Mouse (Mus musculus): ENCODE measurements around the gene Uqcc2. TPM values are rescaled to one million over a fixed set of nuclear protein-coding genes. Genes with fewer than 3 reads are reported as not detected.

The Uqcc2 gene
- polyA plus RNA-seq, 1 experiment from 2014 or later: 283 TPM

DNA sequence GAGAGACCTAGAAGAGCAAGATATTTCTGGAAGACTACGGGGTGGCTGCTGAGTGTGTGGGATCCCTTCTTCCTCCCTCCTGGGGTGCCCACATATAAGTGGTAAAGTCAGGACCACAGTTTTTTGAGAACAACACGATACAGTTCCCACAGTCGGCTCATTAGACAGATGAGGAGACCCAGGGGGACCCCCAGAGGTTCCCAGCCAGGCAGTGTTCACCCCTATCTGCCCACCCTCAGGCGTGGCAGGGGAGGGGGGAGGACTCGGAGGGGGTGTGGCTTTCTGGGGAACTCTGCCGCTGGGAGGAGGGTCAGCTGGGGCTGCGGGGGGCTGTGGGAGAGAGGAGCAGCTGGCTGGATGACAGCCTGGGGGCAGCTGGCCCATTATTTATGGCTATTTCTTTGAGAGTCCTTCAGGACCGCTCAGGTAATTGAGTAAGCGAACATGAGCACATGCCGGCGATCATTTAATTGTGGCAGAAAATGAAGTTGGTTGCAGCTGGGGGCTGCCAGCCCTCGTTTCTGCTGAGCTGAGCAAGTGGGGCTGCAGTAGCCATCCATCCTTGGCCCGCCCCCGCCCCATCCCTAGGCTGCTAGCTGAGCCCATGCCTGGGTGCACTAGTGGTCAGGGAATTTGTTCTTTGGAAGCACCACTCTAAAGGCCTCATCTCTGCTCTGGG, 41.6 kb upstream of the Uqcc2 start:
- H3K9me3 ChIP-seq (replicated peaks; ENCODE audit: control insufficient read depth, low read length): no peaks in the 10 kb centered on the region; the same call in 1 of the 2 replicates
- H3K4me1 ChIP-seq (ENCODE audit: control insufficient read depth, insufficient read depth, low read length): no peaks in the 10 kb centered on the region
- H3K27me3 ChIP-seq (ENCODE audit: control insufficient read depth, insufficient read depth, low read length): no peaks in the 10 kb centered on the region
- no peak for ATAC-seq (replicated peaks; ENCODE audit: extremely low read depth, insufficient read depth, low FRiP score)
- H3K27ac ChIP-seq (ENCODE audit: low read length): no peak overlapping the region
- H3K9ac ChIP-seq (ENCODE audit: low read length): no peak overlapping the region
- H3K36me3 ChIP-seq (ENCODE audit: control insufficient read depth, insufficient read depth): no peaks in the 10 kb centered on the region
- H3K4me2 ChIP-seq (ENCODE audit: low read depth, low read length): no peak overlapping the region
- WGBS: 46% methylated on average over 14 of the region's 14 CpGs
- no peak overlapping the region for H3K4me3 ChIP-seq (ENCODE audit: low read length)

DNA sequence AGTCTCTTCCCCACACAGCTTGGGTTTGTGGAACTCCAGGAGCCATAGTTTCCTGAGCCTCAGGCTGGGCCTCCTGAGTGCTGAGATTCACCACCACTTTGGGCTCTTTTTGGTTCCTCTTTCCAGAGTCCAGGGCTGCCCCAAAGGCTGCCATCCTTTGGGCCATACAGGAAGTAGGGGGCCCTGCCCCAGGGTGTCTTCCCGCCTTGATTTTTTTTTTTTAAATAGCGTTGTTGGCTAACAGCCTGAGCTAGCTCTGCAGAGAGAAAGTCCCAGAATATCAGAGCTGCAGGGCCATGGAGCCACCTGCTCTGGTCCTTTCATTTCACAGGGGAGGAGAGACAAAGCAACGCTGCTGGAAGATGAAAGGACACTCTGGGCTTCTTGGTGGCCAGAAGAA, 40.0 kb upstream of the Uqcc2 start:
- no peak overlapping the region for H3K4me2 ChIP-seq (ENCODE audit: low read depth, low read length)
- H3K4me3 ChIP-seq (ENCODE audit: low read length): no peak overlapping the region
- no peaks in the 10 kb centered on the region for H3K36me3 ChIP-seq (ENCODE audit: control insufficient read depth, insufficient read depth)
- H3K9me3 ChIP-seq (replicated peaks; ENCODE audit: control insufficient read depth, low read length): no peaks in the 10 kb centered on the region; the same call in 1 of the 2 replicates
- no peak overlapping the region for H3K27ac ChIP-seq (ENCODE audit: low read length)
- no peaks in the 10 kb centered on the region for H3K27me3 ChIP-seq (ENCODE audit: control insufficient read depth, insufficient read depth, low read length)
- 70% methylated on average over 3 of the region's 3 CpGs for WGBS
- no peaks in the 10 kb centered on the region for H3K4me1 ChIP-seq (ENCODE audit: control insufficient read depth, insufficient read depth, low read length)
- no peak overlapping the region for H3K9ac ChIP-seq (ENCODE audit: low read length)
- no peak for ATAC-seq (replicated peaks; ENCODE audit: extremely low read depth, insufficient read depth, low FRiP score)

DNA sequence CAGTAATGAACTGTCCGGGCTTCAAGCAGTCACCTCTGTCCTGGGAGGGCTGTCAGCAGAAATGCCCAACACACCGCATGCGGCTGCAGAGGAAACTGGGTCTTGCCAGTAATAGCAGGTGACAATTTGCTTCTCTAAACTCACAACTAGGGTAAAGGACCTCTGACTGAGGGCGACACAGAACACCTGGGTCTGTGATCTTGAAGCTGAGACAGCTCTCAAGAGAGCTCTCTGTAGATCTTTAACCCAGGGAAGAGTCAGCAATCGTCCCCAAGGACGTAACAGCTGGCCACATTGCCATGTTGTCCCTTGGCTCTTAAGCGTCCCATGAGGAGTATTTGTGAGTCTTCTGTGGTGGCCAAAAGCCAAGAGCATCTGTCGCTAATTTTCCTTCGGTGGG, 38.7 kb upstream of the Uqcc2 start:
- H3K27me3 ChIP-seq (ENCODE audit: control insufficient read depth, insufficient read depth, low read length): no peaks in the 10 kb centered on the region
- WGBS: 72% methylated on average over 9 of the region's 9 CpGs
- H3K36me3 ChIP-seq (ENCODE audit: control insufficient read depth, insufficient read depth): no peaks in the 10 kb centered on the region
- ATAC-seq (replicated peaks; ENCODE audit: extremely low read depth, insufficient read depth, low FRiP score): no peak
- no peak overlapping the region for H3K4me3 ChIP-seq (ENCODE audit: low read length)
- no peak overlapping the region for H3K27ac ChIP-seq (ENCODE audit: low read length)
- no peak overlapping the region for H3K9ac ChIP-seq (ENCODE audit: low read length)
- no peak overlapping the region for H3K4me2 ChIP-seq (ENCODE audit: low read depth, low read length)
- H3K9me3 ChIP-seq (replicated peaks; ENCODE audit: control insufficient read depth, low read length): no peaks in the 10 kb centered on the region
- H3K4me1 ChIP-seq (ENCODE audit: control insufficient read depth, insufficient read depth, low read length): no peaks in the 10 kb centered on the region

DNA sequence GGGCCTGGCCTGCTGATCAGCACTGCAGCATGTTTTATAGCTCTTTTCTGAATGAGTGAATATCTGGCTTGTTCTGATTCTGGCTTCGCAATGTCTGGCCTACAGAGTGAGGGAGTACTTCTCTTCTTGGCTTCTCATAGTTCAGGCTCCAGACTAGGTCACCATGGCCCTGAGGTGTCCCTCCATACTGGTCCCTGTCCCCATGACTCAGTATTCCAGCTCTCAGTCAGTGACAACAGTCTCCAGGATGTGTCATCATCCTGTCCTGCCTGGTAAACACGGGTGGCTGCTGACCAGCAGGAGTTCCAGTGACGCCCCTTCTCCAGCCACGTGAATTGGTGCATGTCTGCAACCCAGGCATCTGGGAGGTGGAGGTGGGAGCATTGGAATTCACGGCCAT, 37.4 kb upstream of the Uqcc2 start:
- WGBS: 68% methylated on average over 5 of the region's 5 CpGs

DNA sequence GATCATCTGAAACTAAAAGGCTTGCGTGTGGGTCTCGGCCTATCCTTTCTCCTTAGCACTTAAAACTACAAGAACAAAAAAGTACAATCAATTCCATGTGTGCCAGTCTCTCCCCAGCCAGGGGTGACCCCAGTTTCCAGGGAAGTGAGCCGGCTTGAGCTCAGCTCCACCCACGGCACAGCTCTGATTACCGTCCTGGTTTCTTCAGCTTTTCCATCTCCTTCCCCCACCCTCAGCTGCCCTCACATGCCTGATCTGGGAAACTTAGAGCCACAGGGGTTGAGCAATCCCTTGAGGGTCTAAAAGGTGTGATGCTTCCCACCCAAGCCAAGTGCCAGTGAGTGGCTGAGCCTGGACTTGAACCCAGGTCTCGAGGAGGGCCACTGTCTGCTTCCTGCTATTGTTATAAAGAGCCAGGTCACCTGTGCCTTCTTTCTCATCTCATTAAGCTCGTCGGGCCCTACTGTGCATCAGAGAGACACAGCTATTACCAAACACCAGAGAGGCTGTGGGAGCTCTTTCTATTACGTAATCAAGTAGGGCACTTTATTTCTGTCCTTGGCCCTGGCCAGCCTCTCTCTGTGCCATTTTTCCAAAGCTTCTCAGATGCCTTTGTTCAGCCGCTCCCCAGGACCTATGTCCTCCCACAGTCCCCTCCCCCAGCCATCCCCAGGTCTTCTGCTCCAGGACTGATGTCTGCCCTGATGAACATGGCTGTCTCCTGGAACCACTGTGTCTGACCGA, 36.4 kb upstream of the Uqcc2 start:
- no peaks in the 10 kb centered on the region for H3K9me3 ChIP-seq (replicated peaks; ENCODE audit: control insufficient read depth, low read length)

More for the DNA sequence above, 37.4 kb upstream of the Uqcc2 start:
- Histone ChIP-seq H3K9ac (ENCODE audit: low read length) (no peak overlapping the region), H3K36me3 (ENCODE audit: control insufficient read depth, insufficient read depth) (no peaks in the 10 kb centered on the region), H3K4me1 (ENCODE audit: control insufficient read depth, insufficient read depth, low read length) (no peaks in the 10 kb centered on the region), H3K4me2 (ENCODE audit: low read depth, low read length) (no peak overlapping the region), H3K27me3 (ENCODE audit: control insufficient read depth, insufficient read depth, low read length) (no peaks in the 10 kb centered on the region), H3K4me3 (ENCODE audit: low read length) (no peak overlapping the region), H3K27ac (ENCODE audit: low read length) (no peak overlapping the region), H3K9me3 (replicated peaks; ENCODE audit: control insufficient read depth, low read length) (no peaks in the 10 kb centered on the region)
- ATAC-seq (replicated peaks; ENCODE audit: extremely low read depth, insufficient read depth, low FRiP score): no peak

DNA sequence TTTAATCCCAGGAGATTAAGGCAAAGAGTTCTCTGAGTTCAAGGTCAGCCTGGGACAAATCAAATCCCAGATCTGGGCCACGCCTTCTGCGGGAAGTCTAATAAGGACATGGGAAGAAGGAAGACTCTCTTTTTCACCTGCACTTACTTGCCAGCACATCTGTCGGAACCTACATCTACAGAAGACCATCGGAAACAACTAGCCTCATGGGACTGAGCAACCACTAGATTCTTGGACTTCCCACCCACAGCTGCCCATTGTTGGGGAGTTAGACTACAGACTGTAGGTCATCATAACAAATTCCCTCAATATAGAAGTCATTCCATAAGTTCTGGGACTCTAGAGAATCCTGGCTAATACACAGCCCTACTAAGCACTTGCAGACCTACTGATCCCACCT, 34.9 kb upstream of the Uqcc2 start:
- Histone ChIP-seq H3K27ac (ENCODE audit: low read length) (no peak overlapping the region), H3K36me3 (ENCODE audit: control insufficient read depth, insufficient read depth) (no peaks in the 10 kb centered on the region), H3K4me1 (ENCODE audit: control insufficient read depth, insufficient read depth, low read length) (no peaks in the 10 kb centered on the region), H3K27me3 (ENCODE audit: control insufficient read depth, insufficient read depth, low read length) (no peaks in the 10 kb centered on the region), H3K9ac (ENCODE audit: low read length) (no peak overlapping the region), H3K4me2 (ENCODE audit: low read depth, low read length) (no peak overlapping the region), H3K4me3 (ENCODE audit: low read length) (no peak overlapping the region), H3K9me3 (replicated peaks; ENCODE audit: control insufficient read depth, low read length) (no peaks in the 10 kb centered on the region)
- no peak for ATAC-seq (replicated peaks; ENCODE audit: extremely low read depth, insufficient read depth, low FRiP score)
- WGBS: 88% methylated on average over 4 of the region's 4 CpGs

More for the DNA sequence above, 36.4 kb upstream of the Uqcc2 start:
- no peak overlapping the region for H3K4me2 ChIP-seq (ENCODE audit: low read depth, low read length)
- no peak overlapping the region for H3K4me3 ChIP-seq (ENCODE audit: low read length)
- H3K36me3 ChIP-seq (ENCODE audit: control insufficient read depth, insufficient read depth): no peaks in the 10 kb centered on the region
- no peak for ATAC-seq (replicated peaks; ENCODE audit: extremely low read depth, insufficient read depth, low FRiP score)
- H3K27me3 ChIP-seq (ENCODE audit: control insufficient read depth, insufficient read depth, low read length): no peaks in the 10 kb centered on the region
- no peak overlapping the region for H3K27ac ChIP-seq (ENCODE audit: low read length)
- H3K9ac ChIP-seq (ENCODE audit: low read length): no peak overlapping the region
- H3K4me1 ChIP-seq (ENCODE audit: control insufficient read depth, insufficient read depth, low read length): no peaks in the 10 kb centered on the region
- 72% methylated on average over 11 of the region's 11 CpGs for WGBS

DNA sequence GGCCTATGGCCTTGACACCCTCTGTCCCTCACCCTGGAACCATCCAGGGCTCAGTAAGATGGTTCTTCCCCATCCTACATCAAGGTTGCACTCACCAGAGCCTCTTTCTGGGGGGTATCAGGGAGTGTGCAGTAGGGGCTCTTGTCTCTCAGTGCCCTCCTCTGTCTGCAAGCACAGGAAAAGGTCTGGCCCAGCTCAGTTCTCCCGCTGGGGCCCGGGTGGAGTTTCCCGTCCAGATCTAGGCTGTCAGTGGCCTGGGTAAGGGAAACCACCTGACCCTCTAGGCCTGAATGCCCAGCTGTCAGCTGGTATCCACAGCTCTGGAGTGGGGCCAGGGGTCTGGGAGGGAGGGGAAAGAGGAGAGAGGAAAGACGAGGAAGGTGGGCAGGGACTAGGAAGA, 33.8 kb upstream of the Uqcc2 start, which contains the start of gene Ip6k3:
Ip6k3 (minus strand) TSS at position 251 of the 400 bp plus-strand sequence.
- Histone ChIP-seq H3K4me3 (ENCODE audit: low read length) (no peak within 1 kb of the TSS), H3K4me1 (ENCODE audit: control insufficient read depth, insufficient read depth, low read length) (no peaks in the 10 kb centered on the region), H3K27me3 (ENCODE audit: control insufficient read depth, insufficient read depth, low read length) (no peaks in the 10 kb centered on the region), H3K9ac (ENCODE audit: low read length) (no peak within 1 kb of the TSS), H3K27ac (ENCODE audit: low read length) (no peak within 1 kb of the TSS), H3K9me3 (replicated peaks; ENCODE audit: control insufficient read depth, low read length) (no peaks in the 10 kb centered on the region), H3K36me3 (ENCODE audit: control insufficient read depth, insufficient read depth) (no peaks in the 10 kb centered on the region), H3K4me2 (ENCODE audit: low read depth, low read length) (no peak within 1 kb of the TSS)
- 28% methylated on average over 4 of the region's 4 CpGs for WGBS
- peak; percentile 58; the same call in 1 of the 2 replicates for ATAC-seq (replicated peaks; ENCODE audit: extremely low read depth, insufficient read depth, low FRiP score)

DNA sequence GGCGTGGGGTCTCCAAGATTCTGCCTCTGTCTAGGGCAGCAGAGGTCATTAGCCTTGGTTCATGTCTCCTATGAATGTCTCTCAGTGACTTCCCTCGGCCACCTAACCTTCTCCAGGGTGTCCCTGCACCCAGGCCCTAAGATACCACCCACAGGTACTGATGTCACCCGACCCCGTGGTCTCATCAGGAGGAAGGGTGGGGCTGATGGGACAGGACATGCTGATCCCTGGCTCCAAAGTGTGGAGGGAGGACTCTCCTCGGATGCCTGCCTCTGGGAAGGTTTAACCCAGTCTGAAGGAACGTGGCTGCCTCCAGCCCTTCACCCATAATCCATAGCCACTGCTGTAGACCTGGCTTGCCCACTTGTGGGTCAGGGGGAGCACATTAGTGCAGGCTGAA, 33.2 kb upstream of the Uqcc2 start:
- Histone ChIP-seq H3K27me3 (ENCODE audit: control insufficient read depth, insufficient read depth, low read length) (no peaks in the 10 kb centered on the region), H3K4me3 (ENCODE audit: low read length) (no peak overlapping the region), H3K4me2 (ENCODE audit: low read depth, low read length) (no peak overlapping the region), H3K9ac (ENCODE audit: low read length) (no peak overlapping the region), H3K9me3 (replicated peaks; ENCODE audit: control insufficient read depth, low read length) (no peaks in the 10 kb centered on the region), H3K27ac (ENCODE audit: low read length) (no peak overlapping the region), H3K4me1 (ENCODE audit: control insufficient read depth, insufficient read depth, low read length) (no peaks in the 10 kb centered on the region), H3K36me3 (ENCODE audit: control insufficient read depth, insufficient read depth) (no peaks in the 10 kb centered on the region)
- ATAC-seq (replicated peaks; ENCODE audit: extremely low read depth, insufficient read depth, low FRiP score): no peak
- 74% methylated on average over 6 of the region's 6 CpGs for WGBS

DNA sequence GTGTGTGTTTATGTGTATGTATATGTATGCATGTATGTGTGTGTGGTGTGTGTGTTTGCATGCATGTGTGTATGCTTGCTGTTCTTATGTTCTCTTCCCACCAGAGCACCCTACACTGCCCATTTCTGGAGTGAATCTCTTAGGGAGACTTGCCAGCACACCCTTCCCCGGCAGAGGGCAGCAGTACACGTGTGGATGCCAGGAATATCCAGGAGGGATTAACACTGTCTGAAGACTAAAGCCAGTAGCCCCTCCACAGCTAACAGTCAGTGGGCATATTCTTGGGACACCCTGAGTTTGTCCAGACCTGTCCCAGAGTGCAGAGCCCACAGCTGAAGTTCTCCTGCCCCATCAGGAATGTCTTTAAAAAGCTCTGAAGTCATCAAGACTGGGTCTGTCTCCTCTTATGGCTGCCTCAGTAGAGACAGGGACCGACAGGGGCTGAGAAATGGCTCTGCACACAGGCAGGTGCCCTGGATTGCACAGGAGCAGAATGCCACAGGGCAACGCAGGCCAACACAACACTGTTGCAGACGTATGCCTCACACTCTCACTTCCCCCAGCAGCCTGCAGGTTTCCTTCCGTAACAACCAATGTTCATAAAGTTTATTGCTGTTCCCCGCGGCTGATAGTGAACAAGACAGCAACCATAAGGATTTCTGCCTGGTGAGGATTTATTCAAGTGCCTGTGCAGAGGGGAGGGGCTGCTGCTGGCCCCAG, 31.5 kb upstream of the Uqcc2 start:
- no peaks in the 10 kb centered on the region for H3K36me3 ChIP-seq (ENCODE audit: control insufficient read depth, insufficient read depth)
- H3K4me1 ChIP-seq (ENCODE audit: control insufficient read depth, insufficient read depth, low read length): 0 out of 2 replicates have a peak, but pooled peaks cover 8% of the 10 kb centered on the region
- H3K27me3 ChIP-seq (ENCODE audit: control insufficient read depth, insufficient read depth, low read length): no peaks in the 10 kb centered on the region
- WGBS: 59% methylated on average over 8 of the region's 8 CpGs
- H3K4me3 ChIP-seq (ENCODE audit: low read length): no peak overlapping the region
- no peak overlapping the region for H3K27ac ChIP-seq (ENCODE audit: low read length)
- H3K9me3 ChIP-seq (replicated peaks; ENCODE audit: control insufficient read depth, low read length): no peaks in the 10 kb centered on the region
- no peak overlapping the region for H3K4me2 ChIP-seq (ENCODE audit: low read depth, low read length)
- no peak for ATAC-seq (replicated peaks; ENCODE audit: extremely low read depth, insufficient read depth, low FRiP score)
- no peak overlapping the region for H3K9ac ChIP-seq (ENCODE audit: low read length)

Data from heart, embryonic 16.5 days (tissue).